Mouse (Mus musculus) bone marrow, adult 2 months (tissue): ENCODE data around the gene Ganc.

ENCODE experiments used
- CTCF ChIP-seq: fragments of 200-500 bp; IDR thresholded peaks from 2 replicates; pipeline ENCODE4 v1.5.1; 2011; ENCODE audit warnings: low read length, control low read depth; ENCODE audit not compliant: control insufficient read depth, insufficient read depth
- POLR2A ChIP-seq: fragments of 200-500 bp; IDR thresholded peaks from 2 replicates; pipeline ENCODE4 v1.6.1; 2011; ENCODE audit warnings: low read depth, mild to moderate bottlenecking, control low read depth, low read length, borderline replicate concordance; ENCODE audit not compliant: control insufficient read depth

- TF ChIP-seq CTCF (no peak), POLR2A (no peak)
These were observed 97.6 kb downstream of the Ganc start for GRCm38 (mm10) chr2:120501136-120501918.
